Mouse (Mus musculus) C2C12 (cell line): Measurements from ENCODE around the gene Gas7. TPM values are rescaled to one million over a fixed set of nuclear protein-coding genes. Genes with fewer than 3 reads are reported as not detected.

Source experiments
- H3K27me3 ChIP-seq: one replicate; pipeline ENCODE4 v1.6.1; 2011; ENCODE audit not compliant: control insufficient read depth, insufficient read depth, insufficient read length
- H3K36me3 ChIP-seq: one replicate; pipeline ENCODE4 v1.6.1; 2011; ENCODE audit not compliant: control insufficient read depth, insufficient read depth
- H3K4me3 ChIP-seq: one replicate; pipeline ENCODE4 v1.5.1; 2011; ENCODE audit warnings: mild to moderate bottlenecking, control low read depth; ENCODE audit not compliant: poor library complexity, insufficient read depth, severe bottlenecking
- H3K79me2 ChIP-seq: one replicate; pipeline ENCODE4 v1.6.1; 2011; ENCODE audit not compliant: control insufficient read depth, insufficient read depth
- H3K79me3 ChIP-seq: one replicate; pipeline ENCODE4 v1.6.1; 2011; ENCODE audit warnings: low read depth, control low read depth
- H3ac ChIP-seq: one replicate; pipeline ENCODE3; 2011; ENCODE audit warnings: low read depth; ENCODE audit not compliant: control insufficient read depth, insufficient read length
- CEBPB ChIP-seq: IDR thresholded peaks from one replicate; pipeline ENCODE4 v1.6.1; 2011; ENCODE audit warnings: low read depth, mild to moderate bottlenecking, control low read depth, moderate library complexity
- CTCF ChIP-seq: IDR thresholded peaks from one replicate; pipeline ENCODE4 v1.5.1; 2011; ENCODE audit not compliant: control insufficient read depth, insufficient read depth, insufficient read length
- FOSL1 ChIP-seq: IDR thresholded peaks from one replicate; pipeline ENCODE4 v1.8.0; 2011; ENCODE audit warnings: mild to moderate bottlenecking, low read length; ENCODE audit not compliant: poor library complexity, insufficient read depth, severe bottlenecking
- MAX ChIP-seq: IDR thresholded peaks from one replicate; pipeline ENCODE4 v1.6.1; 2011; ENCODE audit warnings: mild to moderate bottlenecking, control low read depth
- MYOD1 ChIP-seq: IDR thresholded peaks from one replicate; pipeline ENCODE4 v1.6.1; 2011; ENCODE audit warnings: low read depth; ENCODE audit not compliant: control insufficient read depth, insufficient read length
- MYOG ChIP-seq: IDR thresholded peaks from one replicate; pipeline ENCODE4 v1.6.1; 2011; ENCODE audit not compliant: control insufficient read depth, insufficient read length; ENCODE audit errors: extremely low read depth
- USF1 ChIP-seq: IDR thresholded peaks from one replicate; pipeline ENCODE4 v1.6.1; 2011; ENCODE audit warnings: low read depth, mild to moderate bottlenecking, control low read depth, moderate library complexity
- polyA plus RNA-seq: library from polyadenylated mRNA; unstranded; fragments of >200 nt; fragmentation: generic; extraction: Trizol; gene quantifications from one replicate; pipeline ENCODE4 v1.2.1, GENCODE M21; 2012; ENCODE audit warnings: missing spikeins

Gene Gas7
- polyA plus RNA-seq, 1 experiment, result not detected

- no peak for TF ChIP-seq CTCF
- TF ChIP-seq MAX, result no peak
- TF ChIP-seq USF1, result no peak
- no peak for TF ChIP-seq MYOD1
- Histone ChIP-seq H3K36me3 (no peaks in the 10 kb centered on the region), H3K27me3 (no peaks in the 10 kb centered on the region), H3K4me3 (no peak overlapping the region), H3K79me2 (no peaks in the 10 kb centered on the region), H3K79me3 (no peaks in the 10 kb centered on the region), H3ac (no peak overlapping the region)
Measured at GRCm38 (mm10) chr11:67480204-67480956, 25.1 kb downstream of the Gas7 start.

- no peak overlapping the region for H3ac ChIP-seq
- TF ChIP-seq MAX (no peak), MYOD1 (no peak), CEBPB (no peak), CTCF (no peak), FOSL1 (no peak), USF1 (no peak), MYOG (no peak)
- no peaks in the 10 kb centered on the region for H3K79me3 ChIP-seq
- H3K27me3 ChIP-seq, result no peaks in the 10 kb centered on the region
- no peak overlapping the region for H3K4me3 ChIP-seq
- H3K79me2 ChIP-seq, result no peaks in the 10 kb centered on the region
- H3K36me3 ChIP-seq, result no peaks in the 10 kb centered on the region
Measured at GRCm38 (mm10) chr11:67481691-67482090, 26.5 kb downstream of the Gas7 start.

DNA sequence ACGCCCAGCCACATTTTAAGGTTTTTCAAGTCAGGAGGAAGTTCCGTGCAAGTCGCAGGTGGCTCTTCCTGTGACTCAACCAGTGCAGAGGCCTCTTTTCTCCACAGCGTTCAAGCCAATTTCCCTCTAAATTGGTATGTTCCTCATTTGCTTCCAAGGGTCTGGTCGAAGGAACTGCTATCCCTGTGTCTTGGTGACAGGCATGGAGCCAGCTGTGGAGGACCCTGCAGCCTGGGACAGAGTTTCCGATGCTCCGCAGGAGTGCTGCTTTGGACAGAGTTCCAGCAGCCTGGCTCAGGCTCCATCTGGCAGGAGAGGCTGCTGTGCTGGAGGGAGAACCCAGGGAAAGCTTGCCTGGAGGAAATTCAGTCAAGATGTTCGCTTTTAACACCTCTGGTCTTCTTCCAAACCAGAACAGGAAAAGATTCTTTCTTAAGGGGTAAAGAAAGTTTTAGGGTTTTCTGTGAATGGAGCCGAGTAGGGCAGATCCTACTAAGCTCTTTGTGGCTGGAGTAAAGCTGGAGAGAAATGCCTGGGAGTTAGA lies 27.1 kb downstream of the Gas7 start:
- no peaks in the 10 kb centered on the region for H3K27me3 ChIP-seq
- TF ChIP-seq FOSL1 (no peak), MYOG (no peak)
- no peaks in the 10 kb centered on the region for H3K79me3 ChIP-seq
- H3ac ChIP-seq, result no peak overlapping the region
- H3K79me2 ChIP-seq, result no peaks in the 10 kb centered on the region
- no peaks in the 10 kb centered on the region for H3K36me3 ChIP-seq
- no peak overlapping the region for H3K4me3 ChIP-seq

GRCm38 (mm10) chr11:67488156-67488555 lies 32.9 kb downstream of the Gas7 start:
- no peak overlapping the region for H3ac ChIP-seq
- H3K27me3 ChIP-seq, result no peaks in the 10 kb centered on the region
- H3K36me3 ChIP-seq, result no peaks in the 10 kb centered on the region
- no peak for TF ChIP-seq FOSL1
- TF ChIP-seq MAX, result no peak
- TF ChIP-seq CEBPB, result no peak
- no peak for TF ChIP-seq CTCF
- no peak for TF ChIP-seq MYOG
- TF ChIP-seq USF1, result no peak
- TF ChIP-seq MYOD1, result no peak
- no peak overlapping the region for H3K4me3 ChIP-seq
- H3K79me3 ChIP-seq, result no peaks in the 10 kb centered on the region
- no peaks in the 10 kb centered on the region for H3K79me2 ChIP-seq

- Histone ChIP-seq H3K79me2 (no peaks in the 10 kb centered on the region), H3ac (no peak overlapping the region), H3K36me3 (no peaks in the 10 kb centered on the region), H3K4me3 (no peak overlapping the region), H3K79me3 (no peaks in the 10 kb centered on the region), H3K27me3 (no peaks in the 10 kb centered on the region)
- TF ChIP-seq USF1, result no peak
- no peak for TF ChIP-seq MYOD1
- TF ChIP-seq MYOG, result no peak
- TF ChIP-seq CTCF, result no peak
- TF ChIP-seq MAX, result no peak
- no peak for TF ChIP-seq CEBPB
- no peak for TF ChIP-seq FOSL1
Measured at GRCm38 (mm10) chr11:67489647-67490175, 34.5 kb downstream of the Gas7 start.

DNA sequence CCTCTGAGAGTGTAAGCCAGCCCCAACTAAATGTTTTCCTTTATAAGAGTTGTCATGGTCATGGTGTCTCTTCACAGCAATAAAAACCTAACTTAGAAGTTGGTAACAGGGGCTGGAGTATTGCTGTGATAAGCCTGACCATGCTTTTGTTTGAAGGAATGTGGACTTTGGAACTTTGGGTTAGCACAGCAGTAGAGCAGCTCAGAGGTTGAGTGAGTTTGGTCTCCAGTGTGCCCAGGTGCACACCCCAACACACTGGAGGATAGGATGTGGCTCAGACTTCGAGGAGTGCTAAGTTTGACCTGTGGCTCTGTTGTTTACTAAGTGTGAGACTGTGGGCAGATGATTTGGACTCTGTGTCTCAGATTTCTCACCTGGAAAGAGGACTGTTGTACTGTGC lies 41.6 kb downstream of the Gas7 start:
- Histone ChIP-seq H3ac (no peak overlapping the region), H3K27me3 (no peaks in the 10 kb centered on the region), H3K4me3 (no peak overlapping the region), H3K79me3 (no peaks in the 10 kb centered on the region), H3K79me2 (no peaks in the 10 kb centered on the region), H3K36me3 (no peaks in the 10 kb centered on the region)
- TF ChIP-seq CEBPB (no peak), MYOG (no peak), CTCF (no peak), USF1 (no peak), MAX (no peak), FOSL1 (no peak), MYOD1 (no peak)
